Mouse (Mus musculus) lung, embryonic 16.5 days (tissue): ENCODE measurements at regions not wholly inside any gene's neighbourhood (a gene's known extent, or its start where the extent isn't known, plus 50 kb on each side); places are given as distances from the start of the nearest gene placed in this dataset.

Source experiments
- ATAC-seq: fragments of 200-750 bp; cut with Nextera tagmentation; 2 replicates; pipeline ENCODE4 v1.8.0; 2017; ENCODE audit warnings: low read depth, mild to moderate bottlenecking, moderate library complexity
- H3K27ac ChIP-seq: fragments of 300-500 bp; sonication (generic); 2 replicates; pipeline ENCODE4 v1.5.1; 2014; ENCODE audit warnings: mild to moderate bottlenecking, control low read depth, low read length
- H3K27me3 ChIP-seq: fragments of 300-500 bp; sonication (generic); 2 replicates; pipeline ENCODE4 v1.6.1; 2014; ENCODE audit warnings: low read depth, low read length, mixed read lengths; ENCODE audit not compliant: control insufficient read depth, insufficient read depth
- H3K36me3 ChIP-seq: fragments of 300-500 bp; sonication (generic); 2 replicates; pipeline ENCODE4 v1.6.1; 2014; ENCODE audit warnings: low read length; ENCODE audit not compliant: control insufficient read depth, insufficient read depth
- H3K4me1 ChIP-seq: fragments of 300-500 bp; sonication (generic); replicated peaks from 2 replicates; pipeline ENCODE4 v1.6.1; 2014; ENCODE audit warnings: low read length, mixed read lengths; ENCODE audit not compliant: control insufficient read depth, insufficient read depth
- H3K4me2 ChIP-seq: fragments of 300-500 bp; sonication (generic); 2 replicates; pipeline ENCODE4 v1.6.1; 2014; ENCODE audit warnings: low read depth, low read length, control low read depth
- H3K4me3 ChIP-seq: fragments of 300-500 bp; sonication (generic); 2 replicates; pipeline ENCODE4 v1.5.1; 2014; ENCODE audit warnings: mild to moderate bottlenecking, low read length, control low read depth
- H3K9ac ChIP-seq: fragments of 300-500 bp; sonication (generic); 2 replicates; pipeline ENCODE4 v1.6.1; 2014; ENCODE audit warnings: low read length, control low read depth
- H3K9me3 ChIP-seq: fragments of 300-500 bp; sonication (generic); 2 replicates; pipeline ENCODE4 v1.6.1; 2016; ENCODE audit warnings: low read length; ENCODE audit not compliant: control insufficient read depth
- WGBS: fragments of 180-500 bp; shearing (Covaris S2); extraction: QIAGEN DNeasy Blood & Tissue Kit; methylation state at CpG from one replicate; pipeline ENCODE4 v1.1.7; 2014; 5-methylcytosine and 5-hydroxymethylcytosine counted together

DNA sequence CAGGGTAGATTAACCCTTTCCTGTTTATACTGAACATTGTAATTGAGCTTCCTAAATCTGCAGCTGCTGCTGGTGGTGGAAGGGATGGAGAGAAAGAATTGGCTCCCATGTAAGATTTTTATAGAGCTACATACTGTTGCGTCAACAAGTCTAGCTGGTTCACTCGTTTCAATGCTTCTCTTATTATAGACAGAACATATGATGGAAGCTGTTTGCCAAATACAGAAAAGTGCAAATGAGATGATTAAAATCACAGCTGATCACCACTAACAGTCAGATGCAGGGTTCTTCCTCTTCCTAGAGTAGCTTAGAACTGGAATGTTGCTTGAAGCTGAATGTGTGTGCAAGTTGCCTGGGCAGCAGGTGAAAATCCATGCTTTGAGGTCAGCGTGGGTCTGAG is 152.8 kb downstream of the Ackr3 start:
- no peaks in the 10 kb centered on the region for H3K9me3 ChIP-seq
- peaks cover 9% of the 10 kb centered on the region; the same call in 1 of the 2 replicates for H3K4me1 ChIP-seq
- no peak overlapping the region for H3K4me2 ChIP-seq
- no peak for ATAC-seq
- no peak overlapping the region for H3K27ac ChIP-seq
- H3K36me3 ChIP-seq = no peaks in the 10 kb centered on the region
- H3K27me3 ChIP-seq = no peaks in the 10 kb centered on the region; the same call in 1 of the 2 replicates
- WGBS = 62% methylated on average over 3 of the region's 3 CpGs
- H3K4me3 ChIP-seq = no peak overlapping the region
- no peak overlapping the region for H3K9ac ChIP-seq

DNA sequence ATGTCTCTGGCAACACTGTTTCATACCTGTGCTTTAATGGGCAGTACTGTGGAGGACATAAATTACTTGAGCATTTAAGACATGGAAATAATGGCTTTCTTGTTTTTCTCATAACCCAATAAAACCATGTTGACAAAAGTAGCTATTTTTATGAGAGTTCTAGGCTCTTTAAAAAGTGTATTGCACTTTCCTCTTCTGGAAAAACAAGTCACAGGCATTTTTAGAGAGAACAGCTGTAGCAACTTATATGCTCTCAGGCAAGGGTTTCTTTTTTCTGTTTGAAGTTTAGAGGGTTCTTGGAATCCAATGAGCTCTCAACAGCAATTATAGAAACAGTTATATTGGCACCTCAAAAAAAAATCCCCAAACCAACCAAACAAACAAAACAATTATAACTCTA is 153.6 kb downstream of the Ackr3 start:
- ATAC-seq = no peak
- no peaks in the 10 kb centered on the region for H3K36me3 ChIP-seq
- H3K27me3 ChIP-seq = no peaks in the 10 kb centered on the region; the same call in 1 of the 2 replicates
- H3K9ac ChIP-seq = no peak overlapping the region
- no peak overlapping the region for H3K4me2 ChIP-seq
- H3K4me3 ChIP-seq = no peak overlapping the region
- no peaks in the 10 kb centered on the region for H3K9me3 ChIP-seq
- H3K4me1 ChIP-seq = peaks cover 9% of the 10 kb centered on the region; the same call in 1 of the 2 replicates
- H3K27ac ChIP-seq = no peak overlapping the region

DNA sequence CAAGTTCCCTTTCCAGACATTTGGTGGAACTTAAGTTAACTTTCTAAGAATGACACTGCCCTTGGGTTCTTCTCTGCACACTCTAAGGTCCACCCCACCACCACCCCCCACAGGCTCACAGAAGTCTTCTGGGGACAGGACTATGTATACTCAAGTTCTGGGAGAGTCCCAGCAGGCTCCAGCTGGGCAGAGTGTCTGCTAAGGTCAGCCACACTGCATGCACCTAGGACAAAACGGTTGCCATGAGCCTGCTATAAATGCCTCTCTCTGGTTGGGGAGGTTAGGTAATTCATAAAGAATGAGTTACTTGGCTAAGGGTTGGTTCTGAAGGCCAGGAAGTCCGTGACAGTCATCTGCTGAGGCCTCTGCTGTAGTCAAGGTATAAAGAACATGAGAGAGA is 155.2 kb downstream of the Ackr3 start:
- peaks cover 9% of the 10 kb centered on the region; the same call in 1 of the 2 replicates for H3K4me1 ChIP-seq
- H3K9ac ChIP-seq = no peak overlapping the region
- no peaks in the 10 kb centered on the region; the same call in 1 of the 2 replicates for H3K27me3 ChIP-seq
- H3K9me3 ChIP-seq = no peaks in the 10 kb centered on the region
- WGBS = 86% methylated on average over 2 of the region's 2 CpGs
- no peak overlapping the region for H3K27ac ChIP-seq
- H3K4me3 ChIP-seq = no peak overlapping the region
- ATAC-seq = no peak
- H3K4me2 ChIP-seq = no peak overlapping the region
- no peaks in the 10 kb centered on the region for H3K36me3 ChIP-seq

DNA sequence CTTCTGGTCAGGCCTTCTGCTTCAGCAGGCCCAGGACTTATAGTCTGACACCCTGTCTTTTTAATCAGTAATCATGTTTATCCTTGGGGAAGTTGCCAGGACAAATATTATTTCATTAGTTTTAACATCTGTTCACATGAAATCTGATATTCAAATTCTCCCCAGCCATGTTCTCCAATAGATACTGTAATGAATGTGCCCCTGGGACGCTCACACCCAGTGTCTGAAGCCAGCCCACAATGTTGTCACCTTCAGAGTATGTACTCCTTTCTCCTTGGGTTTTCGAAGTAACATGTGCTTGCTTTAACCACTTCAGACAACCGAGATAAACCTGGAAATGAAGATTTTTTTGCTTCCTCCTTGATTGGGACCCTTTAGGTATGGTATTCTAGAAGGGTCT is 156.3 kb downstream of the Ackr3 start:
- Histone ChIP-seq H3K36me3 (no peaks in the 10 kb centered on the region), H3K27ac (no peak overlapping the region), H3K9me3 (no peaks in the 10 kb centered on the region), H3K4me2 (no peak overlapping the region), H3K4me3 (no peak overlapping the region), H3K27me3 (no peaks in the 10 kb centered on the region), H3K4me1 (peaks cover 9% of the 10 kb centered on the region; the same call in 1 of the 2 replicates), H3K9ac (no peak overlapping the region)
- ATAC-seq = peak; percentile 45
- WGBS = 45% methylated on average over 3 of the region's 3 CpGs

DNA sequence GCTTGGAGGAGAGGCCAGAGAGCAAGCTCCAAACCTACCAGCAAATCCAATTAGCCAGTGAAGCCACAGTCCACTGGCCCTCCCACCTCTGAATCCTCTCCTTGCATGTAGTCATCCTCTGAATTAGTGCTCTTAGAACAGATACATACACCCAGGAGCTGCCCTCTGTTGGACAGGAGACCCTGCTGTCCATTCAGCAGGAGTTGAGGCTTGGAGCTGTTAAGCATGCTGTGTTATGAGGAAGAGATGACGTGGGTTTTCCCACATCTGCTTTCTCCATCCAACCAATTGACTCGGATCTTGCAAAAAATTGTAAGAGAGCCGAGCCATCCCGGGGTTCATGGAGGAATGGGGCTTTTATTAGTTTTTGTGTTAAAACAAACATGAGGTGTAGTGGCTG is 160.7 kb downstream of the Ackr3 start:
- Histone ChIP-seq H3K9me3 (no peaks in the 10 kb centered on the region), H3K4me3 (no peak overlapping the region), H3K27me3 (no peaks in the 10 kb centered on the region), H3K27ac (no peak overlapping the region), H3K4me1 (peaks cover 9% of the 10 kb centered on the region; the same call in 1 of the 2 replicates), H3K9ac (no peak overlapping the region), H3K36me3 (no peaks in the 10 kb centered on the region), H3K4me2 (no peak overlapping the region)
- WGBS = 72% methylated on average over 4 of the region's 4 CpGs
- no peak for ATAC-seq

DNA sequence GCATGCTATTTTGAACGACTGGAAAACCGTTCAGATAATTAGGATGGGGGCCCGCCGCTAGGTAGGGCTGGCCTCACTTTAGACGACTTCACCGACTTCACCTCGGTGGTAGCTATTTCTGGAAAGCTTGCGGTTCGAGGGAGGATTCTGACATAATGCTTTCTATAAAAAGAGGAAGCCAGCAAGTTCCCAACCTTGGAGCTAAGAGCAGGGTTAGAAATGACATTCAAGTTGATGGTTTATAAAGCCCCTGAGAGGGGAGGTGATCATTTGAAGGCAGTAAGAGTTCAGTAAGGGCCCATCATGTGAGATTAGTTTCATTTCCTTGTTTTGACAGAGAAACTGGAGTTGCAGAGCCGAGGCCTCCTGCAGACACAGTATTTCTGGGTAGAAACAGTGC is 164.8 kb downstream of the Ackr3 start:
- Histone ChIP-seq H3K9me3 (no peaks in the 10 kb centered on the region), H3K27me3 (no peaks in the 10 kb centered on the region), H3K27ac (no peak overlapping the region), H3K4me1 (no peaks in the 10 kb centered on the region), H3K36me3 (no peaks in the 10 kb centered on the region), H3K4me3 (no peak overlapping the region), H3K4me2 (no peak overlapping the region), H3K9ac (no peak overlapping the region)
- WGBS = 73% methylated on average over 10 of the region's 10 CpGs
- ATAC-seq = no peak

DNA sequence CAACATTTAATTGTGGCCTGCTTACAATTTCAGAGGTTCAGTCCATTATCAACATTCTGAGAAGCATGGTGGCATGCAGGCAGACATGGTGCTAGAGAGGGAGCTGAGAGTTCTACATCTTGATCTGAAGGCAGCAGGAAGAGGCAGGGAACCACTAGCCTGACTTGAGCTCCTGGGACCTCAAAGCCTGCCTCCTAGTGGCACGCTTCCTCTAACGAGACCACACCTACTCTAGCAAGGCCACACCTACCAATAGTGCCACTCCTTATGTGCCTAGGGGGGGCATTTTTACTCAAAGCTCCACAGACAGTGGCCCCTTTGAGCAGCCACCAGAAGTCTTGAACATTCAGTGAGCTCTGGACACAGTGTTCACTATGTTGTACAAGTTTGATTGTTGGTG is 165.5 kb downstream of the Ackr3 start:
- H3K4me2 ChIP-seq = no peak overlapping the region
- no peak for ATAC-seq
- no peak overlapping the region for H3K4me3 ChIP-seq
- H3K36me3 ChIP-seq = no peaks in the 10 kb centered on the region
- H3K4me1 ChIP-seq = no peaks in the 10 kb centered on the region
- no peak overlapping the region for H3K27ac ChIP-seq
- no peaks in the 10 kb centered on the region for H3K27me3 ChIP-seq
- H3K9me3 ChIP-seq = no peaks in the 10 kb centered on the region
- WGBS = 79% methylated on average over 2 of the region's 2 CpGs
- no peak overlapping the region for H3K9ac ChIP-seq

DNA sequence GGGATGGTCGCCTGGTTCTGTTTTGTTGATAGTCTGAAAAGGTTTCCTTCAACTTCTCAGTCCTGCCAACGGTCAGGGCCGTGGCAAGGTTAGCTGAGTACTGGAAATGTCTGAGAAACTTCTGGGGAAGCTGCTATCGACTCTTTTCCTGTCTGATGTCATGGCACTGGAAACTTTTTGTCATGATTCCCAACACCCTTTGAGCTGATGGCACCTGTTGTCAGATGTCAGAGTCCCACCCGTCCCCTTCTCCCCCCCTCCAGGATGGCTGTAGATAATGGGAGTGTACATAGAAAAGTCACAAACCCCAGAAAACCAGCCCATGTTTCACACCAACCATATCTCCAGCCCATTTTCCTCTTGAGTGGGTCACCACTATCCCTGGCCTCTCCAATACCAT is 167.0 kb downstream of the Ackr3 start:
- no peak overlapping the region for H3K4me3 ChIP-seq
- no peak overlapping the region for H3K9ac ChIP-seq
- H3K4me1 ChIP-seq = no peaks in the 10 kb centered on the region
- H3K9me3 ChIP-seq = no peaks in the 10 kb centered on the region
- H3K36me3 ChIP-seq = no peaks in the 10 kb centered on the region
- no peak overlapping the region for H3K4me2 ChIP-seq
- H3K27ac ChIP-seq = no peak overlapping the region
- ATAC-seq = no peak
- 64% methylated on average over 5 of the region's 5 CpGs for WGBS
- H3K27me3 ChIP-seq = no peaks in the 10 kb centered on the region

DNA sequence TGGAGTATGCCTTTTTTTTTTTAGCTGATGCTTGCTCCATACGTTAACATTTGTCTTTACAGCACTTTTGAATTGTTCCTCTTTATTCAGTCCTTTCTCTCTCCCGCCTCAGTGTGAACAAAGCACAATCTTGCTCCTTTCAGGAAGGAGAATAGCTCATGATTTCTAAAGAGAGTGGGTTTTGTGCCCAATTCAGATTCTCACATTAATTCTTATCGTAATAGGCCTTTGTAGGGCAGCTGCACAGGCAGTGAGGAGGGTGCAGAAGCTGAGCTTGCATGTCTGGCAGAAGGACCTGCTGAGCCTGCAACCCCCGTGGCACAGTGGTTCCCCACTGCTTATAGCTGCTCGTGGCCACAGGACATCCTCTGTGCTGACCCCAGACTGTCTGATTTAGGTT is 169.2 kb downstream of the Ackr3 start:
- Histone ChIP-seq H3K9me3 (no peaks in the 10 kb centered on the region), H3K27me3 (no peaks in the 10 kb centered on the region), H3K4me1 (no peaks in the 10 kb centered on the region), H3K36me3 (no peaks in the 10 kb centered on the region), H3K4me2 (no peak overlapping the region), H3K9ac (no peak overlapping the region), H3K4me3 (no peak overlapping the region), H3K27ac (no peak overlapping the region)
- no peak for ATAC-seq
- 76% methylated on average over 5 of the region's 5 CpGs for WGBS

DNA sequence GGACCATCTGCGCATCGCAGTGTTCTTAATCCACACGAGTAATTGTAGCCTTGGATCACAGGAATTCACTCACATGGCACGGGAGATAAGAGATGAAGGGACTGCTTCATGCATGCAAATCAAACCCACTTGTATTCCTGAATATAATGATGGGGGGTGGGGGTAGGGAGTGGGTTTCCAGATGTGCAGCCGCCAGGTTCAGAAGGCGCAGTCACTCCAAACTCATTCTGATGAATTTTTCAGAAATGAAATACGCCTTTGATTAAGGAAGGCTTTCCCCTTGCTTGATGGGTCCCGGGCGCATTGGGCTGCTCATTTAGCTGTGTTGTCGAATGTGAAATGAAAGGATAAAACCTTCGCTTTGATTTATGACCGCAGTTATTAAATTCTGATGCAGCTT is 170.7 kb downstream of the Ackr3 start:
- H3K36me3 ChIP-seq = no peaks in the 10 kb centered on the region
- no peaks in the 10 kb centered on the region for H3K4me1 ChIP-seq
- H3K4me3 ChIP-seq = no peak overlapping the region
- no peaks in the 10 kb centered on the region for H3K9me3 ChIP-seq
- no peak overlapping the region for H3K4me2 ChIP-seq
- H3K9ac ChIP-seq = no peak overlapping the region
- H3K27me3 ChIP-seq = no peaks in the 10 kb centered on the region
- WGBS = 82% methylated on average over 12 of the region's 12 CpGs
- ATAC-seq = no peak
- H3K27ac ChIP-seq = no peak overlapping the region
